ENCODE assay signal across 9 mouse cellular contexts in the genomic region with DNA sequence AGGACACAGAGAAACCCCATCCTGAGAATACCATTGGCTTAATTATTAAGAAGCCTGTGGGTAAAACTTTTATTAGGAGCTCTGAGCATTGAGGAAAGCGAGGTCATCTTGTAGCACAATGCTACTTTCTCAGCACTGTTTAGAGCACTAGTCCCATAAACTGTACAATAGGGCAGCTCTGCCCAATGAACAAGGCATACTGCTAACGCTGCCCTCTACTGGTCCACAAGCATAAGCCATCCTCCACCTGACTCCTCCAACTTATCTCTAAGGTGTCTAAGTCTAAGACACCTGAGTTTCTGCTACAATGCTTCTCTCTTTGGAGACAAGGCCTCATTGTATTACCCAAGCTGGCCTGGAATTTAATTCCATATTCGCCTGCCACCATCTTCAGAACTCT. TPM values are rescaled to one million over a fixed set of nuclear protein-coding genes. Genes with fewer than 3 reads are reported as not detected.
DNase-seq lines count a peak whose midpoint lies in the region; ATAC-seq and TF ChIP-seq lines count a peak whose summit lies in the region.
"Had no signal": no experiment of that assay in that cellular context is flagged by ENCODE, and none has a peak within 500 bp of the region (broad histone marks: within the 10 kb centered on the region; RNA-seq: fewer than 3 reads in every experiment).

No protein-coding gene starts in this region.

- H3K4me3 ChIP-seq in forebrain, embryonic 13.5 days = no peak overlapping the region
- no peak overlapping the region for H3K4me3 ChIP-seq in forebrain, embryonic 16.5 days (replicated peaks; ENCODE audit: low read length)
- no peak overlapping the region for H3K4me3 ChIP-seq in thymus, adult 2 months (ENCODE audit: control insufficient read depth, insufficient read depth, low read length)
- H3K4me3 ChIP-seq in liver, embryonic 11.5 days (ENCODE audit: low read depth, low read length) = no peak overlapping the region
- no peak overlapping the region for H3K4me3 ChIP-seq in forebrain, embryonic 15.5 days
- H3K4me3 ChIP-seq: neural tube, embryonic 12.5 days had no signal

- no peak overlapping the region for H3K9ac ChIP-seq in forebrain, embryonic 13.5 days
- no peak overlapping the region for H3K9ac ChIP-seq in forebrain, embryonic 16.5 days (replicated peaks; ENCODE audit: low read depth, low read length)
- H3K9ac ChIP-seq in liver, embryonic 11.5 days (ENCODE audit: low read depth, low read length) = no peak overlapping the region
- H3K9ac ChIP-seq in forebrain, embryonic 15.5 days (replicated peaks) = no peak overlapping the region
- H3K9ac ChIP-seq: neural tube, embryonic 12.5 days had no signal

- no peaks in the 10 kb centered on the region for H3K4me1 ChIP-seq in forebrain, embryonic 13.5 days
- no peaks in the 10 kb centered on the region for H3K4me1 ChIP-seq in forebrain, embryonic 16.5 days (replicated peaks; ENCODE audit: control insufficient read depth, insufficient read depth, low read length)
- peaks cover 9% of the 10 kb centered on the region for H3K4me1 ChIP-seq in thymus, adult 2 months (replicated peaks; ENCODE audit: control insufficient read depth, insufficient read depth, low read length)
- H3K4me1 ChIP-seq in liver, embryonic 11.5 days (replicated peaks; ENCODE audit: control insufficient read depth, insufficient read depth, low read length) = no peaks in the 10 kb centered on the region
- H3K4me1 ChIP-seq in forebrain, embryonic 15.5 days = no peaks in the 10 kb centered on the region
- H3K4me1 ChIP-seq: neural tube, embryonic 12.5 days had no signal

- no peak for TF ChIP-seq CTCF in thymus, adult 2 months (IDR thresholded peaks at IDR 0.05; ENCODE audit: borderline replicate concordance, control insufficient read depth, extremely low read depth, insufficient read depth, low read length, poor library complexity)

- WGBS in forebrain, embryonic 13.5 days = 72% methylated on average over 3 of the region's 3 CpGs
- WGBS in forebrain, embryonic 16.5 days = 74% methylated on average over 3 of the region's 3 CpGs
- WGBS in thymus, adult 2 months = 83% methylated on average over 3 of the region's 3 CpGs
- 67% methylated on average over 3 of the region's 3 CpGs for WGBS in liver, embryonic 11.5 days
- 77% methylated on average over 3 of the region's 3 CpGs for WGBS in forebrain, embryonic 15.5 days

- 0 out of 2 replicates have a peak, but pooled peaks have one; percentile 45 for ATAC-seq in forebrain, embryonic 13.5 days
- ATAC-seq in forebrain, embryonic 16.5 days = no peak
- ATAC-seq in liver, embryonic 11.5 days (replicated peaks; ENCODE audit: low FRiP score) = 0 out of 2 replicates have a peak, but pooled peaks have one; percentile 51
- no peak for ATAC-seq in forebrain, embryonic 15.5 days (replicated peaks)

- no peaks in the 10 kb centered on the region for H3K27me3 ChIP-seq in forebrain, embryonic 13.5 days
- no peaks in the 10 kb centered on the region for H3K27me3 ChIP-seq in forebrain, embryonic 16.5 days (replicated peaks; ENCODE audit: control insufficient read depth, insufficient read depth, low read length)
- H3K27me3 ChIP-seq in thymus, adult 2 months (ENCODE audit: control insufficient read depth, insufficient read depth, low read length) = no peaks in the 10 kb centered on the region
- no peaks in the 10 kb centered on the region for H3K27me3 ChIP-seq in liver, embryonic 11.5 days (replicated peaks; ENCODE audit: control insufficient read depth, insufficient read depth, low read length)
- no peaks in the 10 kb centered on the region for H3K27me3 ChIP-seq in forebrain, embryonic 15.5 days
- H3K27me3 ChIP-seq: neural tube, embryonic 12.5 days had no signal

- no peaks in the 10 kb centered on the region for H3K9me3 ChIP-seq in forebrain, embryonic 13.5 days (replicated peaks)
- H3K9me3 ChIP-seq in forebrain, embryonic 16.5 days (ENCODE audit: control insufficient read depth, low read length) = no peaks in the 10 kb centered on the region
- no peaks in the 10 kb centered on the region for H3K9me3 ChIP-seq in liver, embryonic 11.5 days (ENCODE audit: control insufficient read depth, low read length)
- H3K9me3 ChIP-seq in forebrain, embryonic 15.5 days = no peaks in the 10 kb centered on the region
- H3K9me3 ChIP-seq: neural tube, embryonic 12.5 days had no signal

- no peak overlapping the region for H3K4me2 ChIP-seq in forebrain, embryonic 13.5 days
- H3K4me2 ChIP-seq in forebrain, embryonic 16.5 days (ENCODE audit: low read length) = no peak overlapping the region
- no peak overlapping the region for H3K4me2 ChIP-seq in liver, embryonic 11.5 days
- no peak overlapping the region for H3K4me2 ChIP-seq in forebrain, embryonic 15.5 days (replicated peaks)
- H3K4me2 ChIP-seq: neural tube, embryonic 12.5 days had no signal

- DNase-seq in thymus, adult 2 months = peak; percentile 46
- no peak for DNase-seq in thymus, adult 18-20 months
- DNase-seq in liver, embryonic 11.5 days (ENCODE audit: low spot score) = no peak
- DNase-seq in thymus, postnatal 25 days = peak; percentile 58
- no peak for DNase-seq in layer of hippocampus, adult 8-10 months (ENCODE audit: low spot score in 2 of 2)

- TF ChIP-seq POLR2A in thymus, adult 2 months (IDR thresholded peaks at IDR 0.05; ENCODE audit: control insufficient read depth, extremely low read depth, insufficient read depth, low read length, poor library complexity) = no peak

- peaks cover 87% of the 10 kb centered on the region for H3K36me3 ChIP-seq in forebrain, embryonic 13.5 days (ENCODE audit: poor library complexity, severe bottlenecking)
- H3K36me3 ChIP-seq in forebrain, embryonic 16.5 days (ENCODE audit: control insufficient read depth, insufficient read depth) = peaks cover 37% of the 10 kb centered on the region
- peaks cover 40% of the 10 kb centered on the region for H3K36me3 ChIP-seq in thymus, adult 2 months (ENCODE audit: control insufficient read depth, insufficient read depth, low read length)
- peaks cover 43% of the 10 kb centered on the region for H3K36me3 ChIP-seq in liver, embryonic 11.5 days (ENCODE audit: control insufficient read depth, insufficient read depth, low read length)
- H3K36me3 ChIP-seq in forebrain, embryonic 15.5 days = peaks cover 77% of the 10 kb centered on the region

- H3K27ac ChIP-seq in forebrain, embryonic 13.5 days = no peak overlapping the region
- no peak overlapping the region for H3K27ac ChIP-seq in forebrain, embryonic 16.5 days (ENCODE audit: low read length)
- no peak overlapping the region for H3K27ac ChIP-seq in thymus, adult 2 months (ENCODE audit: control insufficient read depth, insufficient read depth, low read length)
- no peak overlapping the region for H3K27ac ChIP-seq in liver, embryonic 11.5 days (ENCODE audit: low read depth, low read length)
- H3K27ac ChIP-seq in forebrain, embryonic 15.5 days (replicated peaks) = no peak overlapping the region
- H3K27ac ChIP-seq: neural tube, embryonic 12.5 days had no signal

RNA-seq across cellular contexts. Expression of a gene that starts 9.7 kb away (rescaled TPM):
- 38.3 and 43.1 TPM in 2 replicates for polyA plus RNA-seq in forebrain, embryonic 13.5 days (2015; fragmentation: Nextera tagmentation; extraction: Ambion mirVana)
- 39.1 and 47.4 TPM in 2 replicates for polyA plus RNA-seq in forebrain, embryonic 16.5 days (2015; fragmentation: Nextera tagmentation; extraction: Ambion mirVana)
- polyA plus RNA-seq in thymus, adult 2 months (2012; rRNA removed) = 280 and 339 TPM in 2 replicates
- 26.1 and 31.1 TPM in 2 replicates for polyA plus RNA-seq in liver, embryonic 11.5 days (2014; fragmentation: Nextera tagmentation; extraction: Ambion mirVana)
- polyA plus RNA-seq in forebrain, embryonic 15.5 days (2015; fragmentation: Nextera tagmentation; extraction: Ambion mirVana) = 41.4 and 45.4 TPM in 2 replicates
- 100 to 1,000 TPM; 114 to 165 (median 136) TPM for total RNA-seq in layer of hippocampus, adult 8-10 months (2022)

RNA-seq across cellular contexts. Expression of a gene that starts 17.2 kb away (rescaled TPM):
- polyA plus RNA-seq in forebrain, embryonic 13.5 days (2015; fragmentation: Nextera tagmentation; extraction: Ambion mirVana) = 30.9 and 31.9 TPM in 2 replicates
- 28.6 and 30.1 TPM in 2 replicates for polyA plus RNA-seq in forebrain, embryonic 16.5 days (2015; fragmentation: Nextera tagmentation; extraction: Ambion mirVana)
- polyA plus RNA-seq in thymus, adult 2 months (2012; rRNA removed) = 40.9 and 43.2 TPM in 2 replicates
- polyA plus RNA-seq in liver, embryonic 11.5 days (2014; fragmentation: Nextera tagmentation; extraction: Ambion mirVana) = 37.2 and 41.2 TPM in 2 replicates
- 27.0 and 28.9 TPM in 2 replicates for polyA plus RNA-seq in forebrain, embryonic 15.5 days (2015; fragmentation: Nextera tagmentation; extraction: Ambion mirVana)
- total RNA-seq in layer of hippocampus, adult 8-10 months (2022) = 10 to 100 TPM in 3 of 4 experiments, 1 to 10 TPM in 1; 10.0 to 12.4 (median 10.3) TPM

RNA-seq across cellular contexts. Expression of a gene that starts 26.5 kb away (rescaled TPM):
- 22.1 and 26.1 TPM in 2 replicates for polyA plus RNA-seq in forebrain, embryonic 13.5 days (2015; fragmentation: Nextera tagmentation; extraction: Ambion mirVana)
- 33.7 and 48.7 TPM in 2 replicates for polyA plus RNA-seq in forebrain, embryonic 16.5 days (2015; fragmentation: Nextera tagmentation; extraction: Ambion mirVana)
- polyA plus RNA-seq in thymus, adult 2 months (2012; rRNA removed) = 1.2 and 2.6 TPM in 2 replicates
- 2.0 TPM in 2 replicates for polyA plus RNA-seq in liver, embryonic 11.5 days (2014; fragmentation: Nextera tagmentation; extraction: Ambion mirVana)
- polyA plus RNA-seq in forebrain, embryonic 15.5 days (2015; fragmentation: Nextera tagmentation; extraction: Ambion mirVana) = 37.2 and 45.7 TPM in 2 replicates
- 10 to 100 TPM; 24.8 to 32.8 (median 28.2) TPM for total RNA-seq in layer of hippocampus, adult 8-10 months (2022)

RNA-seq across cellular contexts. Expression of a gene that starts 31.9 kb away (rescaled TPM):
- polyA plus RNA-seq in forebrain, embryonic 13.5 days (2015; fragmentation: Nextera tagmentation; extraction: Ambion mirVana) = 10.9 and 11.2 TPM in 2 replicates
- polyA plus RNA-seq in forebrain, embryonic 16.5 days (2015; fragmentation: Nextera tagmentation; extraction: Ambion mirVana) = 10.0 and 10.2 TPM in 2 replicates
- polyA plus RNA-seq in thymus, adult 2 months (2012; rRNA removed) = 18.4 and 20.4 TPM in 2 replicates
- 20.9 and 22.3 TPM in 2 replicates for polyA plus RNA-seq in liver, embryonic 11.5 days (2014; fragmentation: Nextera tagmentation; extraction: Ambion mirVana)
- 8.5 and 9.9 TPM in 2 replicates for polyA plus RNA-seq in forebrain, embryonic 15.5 days (2015; fragmentation: Nextera tagmentation; extraction: Ambion mirVana)
- total RNA-seq in layer of hippocampus, adult 8-10 months (2022) = 1 to 10 TPM; 6.6 to 7.7 (median 6.9) TPM

RNA-seq across cellular contexts. Expression of a gene that starts 32.0 kb away (rescaled TPM):
- polyA plus RNA-seq in forebrain, embryonic 13.5 days (2015; fragmentation: Nextera tagmentation; extraction: Ambion mirVana) = 45.0 and 51.3 TPM in 2 replicates
- polyA plus RNA-seq in forebrain, embryonic 16.5 days (2015; fragmentation: Nextera tagmentation; extraction: Ambion mirVana) = 44.5 and 44.6 TPM in 2 replicates
- polyA plus RNA-seq in thymus, adult 2 months (2012; rRNA removed) = 40.0 and 40.4 TPM in 2 replicates
- polyA plus RNA-seq in liver, embryonic 11.5 days (2014; fragmentation: Nextera tagmentation; extraction: Ambion mirVana) = 56.4 and 62.8 TPM in 2 replicates
- polyA plus RNA-seq in forebrain, embryonic 15.5 days (2015; fragmentation: Nextera tagmentation; extraction: Ambion mirVana) = 42.4 and 42.7 TPM in 2 replicates
- 10 to 100 TPM; 39.5 to 54.2 (median 46.8) TPM for total RNA-seq in layer of hippocampus, adult 8-10 months (2022)

Comparison
In these comparisons a context has a peak if more than half of its experiments do, and no peak if none do; other contexts are left out.
1. ATAC-seq: peak in forebrain, embryonic 13.5 days (single experiment) and liver, embryonic 11.5 days (single experiment); none in forebrain, embryonic 16.5 days (single experiment) and forebrain, embryonic 15.5 days (single experiment).
2. DNase-seq: peak in thymus, adult 2 months (single experiment) and thymus, postnatal 25 days (single experiment); none in thymus, adult 18-20 months (0 of 2), liver, embryonic 11.5 days (single experiment) and layer of hippocampus, adult 8-10 months (0 of 2).